Mouse (Mus musculus): ENCODE measurements at regions not wholly inside any gene's neighbourhood (a gene's known extent, or its start where the extent isn't known, plus 50 kb on each side); places are given as distances from the start of the nearest gene placed in this dataset.

- no peak for DNase-seq
Observed at GRCm38 (mm10) chr16:77235449-77235848, 221.9 kb downstream of the Usp25 start.

Measured in lung, postnatal 14 days (tissue).